Mouse (Mus musculus) cerebellum, adult (tissue): Measurements from ENCODE around the gene Ablim2.

Experiments
- ATAC-seq: cut with Nextera tagmentation; 2 replicates; pipeline ENCODE4 v1.9.2; 2017; ENCODE audit warnings: mild to moderate bottlenecking, moderate library complexity, mixed read lengths; ENCODE audit not compliant: insufficient number of reproducible peaks, low FRiP score, low TSS enrichment

Ablim2 gene

DNA sequence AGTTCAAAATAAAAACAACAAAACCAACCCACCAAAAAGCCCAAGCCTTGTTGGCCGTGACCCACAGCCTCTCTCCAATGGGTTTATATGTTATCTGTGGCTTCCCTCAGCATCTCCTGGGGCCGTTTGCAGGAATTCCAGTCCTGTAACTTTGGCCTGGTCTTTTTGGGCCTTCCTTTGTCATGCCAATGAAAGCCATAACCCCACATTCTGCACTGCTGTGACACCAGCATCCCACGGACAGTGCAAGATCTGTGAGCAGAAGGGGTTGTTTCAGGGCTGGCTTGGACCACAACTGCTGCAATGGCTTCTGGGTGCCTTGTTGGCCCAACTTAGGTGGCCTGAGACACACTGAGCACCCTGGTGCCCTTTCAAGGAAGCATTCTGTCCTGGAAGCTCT lies 10.8 kb downstream of the Ablim2 start:
- ATAC-seq, result no peak

DNA sequence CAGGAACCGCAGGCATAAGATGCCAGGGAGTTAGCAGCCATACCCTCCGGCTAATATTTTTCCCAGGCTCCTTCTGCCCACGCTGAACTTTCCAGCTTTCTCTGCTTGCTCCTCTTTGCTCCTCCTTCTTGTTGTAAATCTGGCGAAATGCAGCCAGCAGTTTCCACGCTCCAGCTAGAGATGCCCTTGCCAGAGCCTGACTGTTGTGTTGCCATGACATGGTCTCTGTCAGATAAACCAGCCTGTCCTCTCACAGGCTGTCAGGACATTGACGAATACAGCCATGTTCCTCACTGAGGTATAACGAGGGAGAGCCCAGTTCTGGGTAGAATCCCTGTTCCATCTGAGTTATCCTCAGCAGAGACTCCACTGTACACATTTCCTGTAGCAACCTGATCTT lies 11.3 kb downstream of the Ablim2 start:
- no peak for ATAC-seq

DNA sequence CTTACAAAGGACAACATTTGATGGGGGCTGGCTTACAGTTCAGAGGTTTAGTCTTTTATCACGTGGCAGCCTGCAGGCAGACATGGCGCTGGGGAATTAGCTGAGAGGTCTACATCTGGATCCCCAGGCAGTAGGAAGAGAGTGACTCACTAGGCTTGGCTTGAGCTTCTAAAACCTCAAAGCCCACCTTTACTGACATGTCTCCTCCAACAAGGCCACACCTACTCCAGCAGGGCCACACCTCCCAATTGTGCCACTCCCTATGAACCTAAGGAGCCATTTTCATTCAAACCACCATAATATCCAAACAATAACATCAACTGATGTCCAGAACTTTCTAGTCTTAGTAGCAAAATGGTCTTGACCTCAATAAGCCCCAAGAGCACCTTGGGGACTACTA lies 12.6 kb downstream of the Ablim2 start:
- ATAC-seq, result no peak

DNA sequence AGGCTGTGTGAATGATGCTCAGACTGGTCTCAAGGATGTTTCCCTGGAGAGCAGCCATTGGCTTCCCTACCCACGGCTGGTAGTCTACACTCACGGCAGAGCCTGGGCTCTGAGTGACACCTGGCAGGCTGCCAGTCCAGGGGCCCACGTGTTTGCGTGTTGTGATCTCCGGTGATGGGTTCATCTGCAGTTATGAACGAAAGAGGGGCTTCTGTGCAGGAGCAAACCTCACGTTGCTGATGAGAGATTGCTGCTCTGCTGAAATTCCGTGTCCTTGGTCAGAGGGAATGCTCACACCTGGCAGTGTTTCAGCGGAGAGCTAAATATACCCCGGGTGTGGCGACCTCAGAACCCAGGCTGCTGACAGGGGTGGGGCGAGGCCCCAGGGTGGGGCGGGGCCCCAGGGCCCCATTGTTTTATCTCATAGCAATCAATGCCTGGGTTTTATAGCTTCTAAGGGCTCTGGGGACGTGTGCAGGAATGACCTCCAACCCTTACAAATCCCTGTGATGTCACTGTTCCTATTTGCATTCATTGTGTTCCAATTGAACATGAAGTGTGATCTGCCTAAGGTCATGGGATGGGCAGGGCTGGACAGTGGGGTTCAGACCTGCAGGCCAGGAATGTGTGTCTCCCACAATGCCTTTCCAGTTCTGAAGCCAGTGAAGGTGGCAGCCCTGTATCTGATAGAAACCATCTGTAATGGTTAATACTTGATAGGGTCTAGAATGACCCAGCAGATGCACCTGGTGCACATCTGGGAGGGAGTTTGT lies 13.4 kb downstream of the Ablim2 start:
- no peak for ATAC-seq

DNA sequence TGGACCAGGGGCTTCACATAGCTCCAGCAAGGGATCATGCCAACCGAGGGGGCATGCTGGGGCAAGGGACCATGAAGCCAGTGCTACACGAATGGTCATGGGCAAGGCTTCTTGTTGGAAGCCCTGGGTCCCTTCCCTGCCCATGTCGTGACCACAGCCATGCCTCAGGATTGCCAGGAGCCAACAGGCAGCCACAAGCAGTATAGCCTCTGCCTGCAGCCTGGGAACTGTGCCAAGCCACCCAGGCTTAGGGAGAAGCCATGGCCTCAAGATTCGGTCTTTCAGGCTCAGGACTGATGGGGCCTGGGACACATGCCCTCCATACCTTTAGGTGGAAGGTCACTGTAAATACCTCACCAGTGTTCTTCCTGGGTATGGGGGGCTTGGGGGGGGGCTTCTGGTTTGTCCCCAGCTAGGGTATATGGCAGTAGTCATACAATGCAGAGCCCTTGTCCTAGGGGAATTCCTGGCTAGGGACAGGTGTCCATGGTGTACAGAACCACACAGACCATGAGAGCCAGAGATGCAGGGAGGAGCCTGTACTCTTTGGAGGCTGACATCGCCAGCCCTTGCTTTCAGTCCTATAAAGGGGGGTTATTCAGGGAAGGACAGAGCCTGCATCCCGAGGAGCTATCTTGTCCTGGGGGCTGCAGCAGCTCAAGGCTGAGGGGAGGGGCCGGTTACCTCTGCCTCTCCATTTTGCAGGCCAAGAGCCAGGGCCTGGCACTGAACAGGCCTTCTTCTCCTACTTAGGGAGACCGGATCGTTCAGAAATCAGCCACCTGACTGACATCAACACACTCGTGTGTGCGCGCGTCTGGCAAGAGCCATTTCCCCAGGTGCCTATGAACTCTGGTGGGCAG lies 15.8 kb downstream of the Ablim2 start:
- ATAC-seq, result peak; percentile 33; the same call in 1 of the 2 replicates

DNA sequence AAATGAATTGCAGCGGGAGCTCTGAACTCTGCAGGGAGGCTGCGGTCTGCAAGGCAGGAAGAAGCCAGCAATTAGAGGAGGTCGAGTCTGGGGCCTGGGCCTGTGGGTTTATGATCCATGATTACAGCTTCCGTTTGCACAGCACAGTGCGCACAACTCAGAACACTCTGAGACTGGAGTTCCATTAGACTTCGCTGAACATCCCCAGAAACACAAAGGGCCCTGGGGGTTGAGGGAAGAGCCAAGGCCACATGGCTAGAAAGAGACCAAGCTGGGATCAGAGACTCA lies 16.4 kb downstream of the Ablim2 start:
- ATAC-seq, result no peak

DNA sequence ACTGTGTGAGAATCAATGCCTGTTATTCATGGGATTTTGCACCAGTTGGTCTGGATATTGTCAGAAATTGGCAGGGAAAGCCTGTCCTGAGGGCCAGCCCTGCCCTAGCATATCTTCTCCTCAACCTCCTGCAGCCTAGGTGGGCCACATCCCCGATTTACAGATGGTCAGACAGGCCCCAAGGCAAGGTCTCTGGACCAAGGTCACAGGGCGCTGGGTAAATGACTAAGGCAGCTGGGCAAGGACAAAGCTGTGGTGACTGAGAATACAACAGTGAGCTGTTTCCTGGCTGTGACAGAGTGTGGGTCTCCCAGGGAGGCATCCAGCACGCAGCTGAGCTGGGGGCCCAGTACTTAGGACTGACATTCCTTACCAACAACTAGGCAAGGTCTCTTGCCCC lies 23.4 kb downstream of the Ablim2 start:
- no peak for ATAC-seq

DNA sequence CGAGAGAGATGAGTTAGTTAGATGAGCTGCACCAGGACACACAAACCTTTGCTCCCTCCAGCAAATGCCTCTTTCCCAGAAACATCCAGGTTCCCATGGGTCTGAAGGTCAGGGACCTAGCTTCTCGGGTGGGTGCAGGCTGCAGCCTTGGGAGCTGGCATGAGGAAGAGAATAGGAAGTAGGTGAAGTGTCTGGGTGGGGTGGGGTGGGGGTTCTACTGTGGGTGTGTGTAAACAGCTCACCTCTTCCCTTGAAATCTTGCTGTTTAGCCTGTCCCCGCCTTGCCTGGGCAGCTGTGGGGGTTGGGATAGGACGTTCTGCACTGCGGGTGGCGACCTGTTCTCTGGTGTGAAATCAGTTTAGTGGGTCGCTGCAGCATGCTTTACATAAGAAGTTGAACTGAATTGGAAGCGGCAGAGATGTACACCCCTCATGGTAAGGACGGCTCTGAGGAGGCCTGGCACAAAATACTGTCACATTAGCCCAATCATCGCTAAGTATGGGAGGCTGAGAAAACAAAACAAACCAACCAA lies 25.0 kb downstream of the Ablim2 start:
- ATAC-seq, result no peak

DNA sequence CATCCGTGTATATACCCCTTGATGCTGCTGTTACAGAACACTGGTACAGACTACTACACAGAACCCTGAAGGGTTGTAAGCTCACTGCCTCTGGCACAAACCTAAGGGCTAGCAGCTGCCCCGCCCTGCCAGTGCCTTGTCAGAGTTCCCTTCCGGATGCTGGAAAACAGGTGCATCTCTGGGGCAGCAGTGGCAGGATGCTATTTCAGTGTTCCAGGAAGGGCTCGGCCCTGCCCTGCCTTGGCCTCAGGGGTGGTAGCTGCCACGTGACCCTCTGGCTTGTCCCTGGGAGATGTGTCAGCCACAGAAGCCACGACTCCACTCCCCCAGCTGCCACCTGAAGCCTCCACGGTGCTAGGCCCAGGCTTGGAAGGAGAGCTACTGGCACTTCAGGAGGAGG lies 28.2 kb downstream of the Ablim2 start:
- peak; percentile 45 for ATAC-seq

DNA sequence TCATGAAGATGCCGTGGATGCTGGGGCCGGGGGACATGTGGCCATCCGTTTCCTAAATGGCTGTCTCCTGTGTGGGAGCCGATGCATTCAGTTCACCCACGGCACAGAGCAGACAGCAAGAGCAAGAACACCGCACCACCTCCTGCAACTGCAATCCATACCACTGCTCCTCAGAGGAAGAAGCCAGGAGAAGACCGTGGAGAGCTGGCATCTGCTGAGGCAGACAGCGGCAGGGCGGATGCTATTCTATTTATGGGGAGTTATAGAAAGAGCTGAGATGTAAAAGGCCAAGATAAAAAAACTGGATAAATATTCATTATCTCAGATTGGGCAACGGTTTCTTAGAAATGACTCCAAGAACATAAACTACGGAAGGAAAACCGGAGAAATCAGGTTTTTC lies 30.2 kb downstream of the Ablim2 start:
- ATAC-seq, result no peak

DNA sequence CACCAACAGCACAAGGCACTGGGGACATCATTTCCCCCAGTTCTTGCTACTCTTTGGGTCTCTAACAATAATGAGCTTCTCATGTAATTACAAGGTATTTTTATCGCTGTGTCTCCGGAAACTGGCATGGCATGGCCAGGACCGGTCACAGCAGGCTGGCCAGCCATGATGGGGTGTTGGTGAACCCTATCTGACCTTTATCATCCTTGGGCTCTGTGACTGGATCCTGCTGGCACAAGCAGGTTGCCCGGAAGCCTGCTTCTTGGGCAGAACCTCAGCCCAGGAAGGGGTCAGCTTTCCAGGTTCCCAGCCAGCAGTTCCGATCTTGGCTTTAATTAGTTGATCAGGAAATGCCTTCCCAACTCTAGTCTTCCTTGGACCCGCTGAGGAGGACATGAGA lies 31.0 kb downstream of the Ablim2 start:
- no peak for ATAC-seq

DNA sequence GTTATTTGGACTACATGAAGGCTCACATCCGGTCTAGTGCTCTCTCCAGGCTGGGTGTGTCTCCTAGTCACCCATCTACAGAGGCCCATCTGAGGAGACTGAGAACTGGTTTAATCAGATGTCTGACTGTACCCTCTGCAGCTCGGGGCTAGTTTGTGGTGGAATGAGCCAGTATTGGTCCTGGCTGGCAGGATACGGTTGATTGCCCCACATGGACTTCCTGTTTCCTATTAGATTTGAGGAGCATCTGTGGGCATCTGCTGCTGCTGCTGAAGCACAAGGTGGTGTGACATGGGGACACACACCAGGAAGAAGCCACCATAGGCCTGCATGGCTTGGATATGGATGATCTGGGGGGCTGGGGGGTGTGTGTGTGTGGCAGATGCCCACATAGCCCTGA lies 32.0 kb downstream of the Ablim2 start:
- ATAC-seq, result no peak

DNA sequence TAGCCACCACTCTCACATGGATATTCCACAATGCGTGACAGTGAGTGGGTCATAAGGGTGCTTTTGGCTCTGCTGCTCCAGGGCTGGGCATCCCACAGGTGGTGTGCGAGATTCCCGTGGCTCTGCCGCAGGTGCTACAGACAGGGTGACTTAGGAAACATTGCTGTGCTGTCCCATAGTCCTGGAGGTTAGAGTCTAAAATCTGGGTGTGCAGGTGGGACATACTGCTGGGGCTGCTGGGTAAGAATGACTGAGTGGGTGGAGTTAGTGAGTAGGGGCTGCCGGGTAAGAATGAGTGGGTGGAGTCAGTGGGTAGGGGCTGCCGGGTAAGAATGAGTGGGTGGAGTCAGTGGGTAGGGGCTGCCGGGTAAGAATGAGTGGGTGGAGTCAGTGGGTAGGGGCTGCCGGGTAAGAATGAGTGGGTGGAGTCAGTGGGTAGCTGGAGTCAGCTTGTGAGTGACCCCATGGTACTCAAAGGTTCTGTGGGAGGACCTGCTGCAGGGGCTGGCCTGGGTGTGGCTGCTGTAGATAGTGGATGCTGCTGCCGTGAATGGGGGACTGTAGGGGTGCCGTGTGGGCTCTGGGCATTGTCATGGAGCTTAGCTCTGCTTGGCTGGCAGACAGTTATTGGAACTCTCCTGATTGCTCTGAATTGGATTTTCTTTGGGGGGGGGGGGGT lies 32.8 kb downstream of the Ablim2 start:
- no peak for ATAC-seq

DNA sequence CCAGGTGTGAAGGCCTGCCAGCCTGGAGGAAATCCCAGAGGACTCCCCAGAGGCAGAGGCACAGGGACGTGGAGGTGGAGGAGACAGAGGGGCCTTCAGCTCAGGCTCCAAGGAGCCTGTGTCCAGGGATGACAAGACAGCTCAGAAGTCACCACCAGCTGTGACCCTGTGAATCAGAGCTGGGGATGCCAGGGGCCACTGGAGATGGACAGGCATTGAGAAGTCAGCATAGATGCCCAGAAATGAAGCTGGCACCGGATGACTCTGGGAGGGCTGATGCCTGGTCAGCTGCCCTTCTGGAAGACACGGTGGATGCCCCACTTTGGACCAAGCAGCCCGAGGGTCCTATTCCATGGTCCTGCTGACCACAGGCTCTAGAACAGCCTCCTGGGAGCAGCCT lies 36.3 kb downstream of the Ablim2 start:
- no peak for ATAC-seq

DNA sequence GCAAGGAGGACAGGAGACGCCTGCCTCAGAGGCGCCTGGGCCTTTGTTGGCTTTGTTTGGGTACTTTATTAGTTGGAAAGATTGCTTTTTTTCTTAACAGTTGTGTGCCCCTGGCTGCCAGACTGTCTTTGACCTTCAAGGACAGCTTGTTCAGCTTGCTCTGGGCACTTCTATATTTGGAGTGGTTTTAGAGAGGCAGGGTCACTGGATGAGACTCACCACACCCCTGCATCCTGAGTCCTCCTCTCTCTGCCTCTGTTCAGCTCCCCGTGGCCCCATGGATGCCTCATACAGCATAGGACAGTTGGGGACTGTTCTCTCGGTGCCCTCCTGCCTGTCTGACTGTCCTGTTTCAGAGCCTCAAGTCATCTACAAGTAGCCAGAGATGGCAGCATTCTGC lies 37.3 kb downstream of the Ablim2 start:
- 0 out of 2 replicates have a peak, but pooled peaks have one; percentile 8 for ATAC-seq

DNA sequence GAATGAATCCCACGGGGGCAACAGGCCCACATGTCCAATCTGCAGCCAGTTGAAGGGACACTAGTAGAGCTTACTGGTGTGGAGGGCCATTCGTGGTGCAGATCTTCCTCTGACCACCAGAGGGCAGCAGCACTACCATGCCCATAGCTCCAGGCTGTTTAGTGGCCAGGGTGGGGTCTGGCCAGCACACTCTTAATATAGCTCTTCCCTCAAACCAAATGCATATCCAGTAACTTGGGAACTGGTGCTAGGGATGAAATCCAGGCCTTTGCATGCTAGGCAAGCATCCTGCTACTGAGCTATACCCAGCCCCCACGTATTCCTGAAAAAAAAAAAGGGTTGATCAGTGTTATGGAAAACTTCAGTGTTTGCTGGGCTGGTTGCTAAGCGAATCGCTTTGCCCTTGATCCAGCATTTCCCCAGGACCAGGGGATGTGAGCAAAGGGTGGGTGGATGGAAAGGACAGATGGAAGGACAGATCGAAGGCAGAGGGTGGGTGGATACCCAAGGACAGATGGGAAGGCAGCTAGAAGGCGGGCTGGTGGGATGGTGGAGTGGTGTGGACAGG lies 37.9 kb downstream of the Ablim2 start:
- peak; percentile 46 for ATAC-seq

DNA sequence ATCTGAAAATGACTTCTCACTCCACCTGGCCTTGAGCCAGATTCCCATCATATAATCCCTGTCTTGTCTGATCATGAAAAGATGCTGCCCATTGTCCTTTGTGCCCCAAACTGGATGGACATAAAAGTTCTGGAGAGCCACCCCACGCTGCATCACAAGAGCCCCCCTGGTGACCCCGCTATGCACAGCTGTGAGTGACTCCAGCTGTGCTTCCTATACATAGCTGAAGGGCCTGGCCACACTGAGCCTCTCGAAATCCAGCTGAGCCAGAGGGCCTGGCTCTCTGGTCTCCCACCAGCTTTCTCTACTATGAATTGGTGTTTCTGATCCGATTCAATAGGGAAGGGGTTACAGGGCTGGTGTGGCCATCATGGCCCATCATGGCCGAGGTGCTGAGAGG lies 38.5 kb downstream of the Ablim2 start:
- ATAC-seq, result no peak

DNA sequence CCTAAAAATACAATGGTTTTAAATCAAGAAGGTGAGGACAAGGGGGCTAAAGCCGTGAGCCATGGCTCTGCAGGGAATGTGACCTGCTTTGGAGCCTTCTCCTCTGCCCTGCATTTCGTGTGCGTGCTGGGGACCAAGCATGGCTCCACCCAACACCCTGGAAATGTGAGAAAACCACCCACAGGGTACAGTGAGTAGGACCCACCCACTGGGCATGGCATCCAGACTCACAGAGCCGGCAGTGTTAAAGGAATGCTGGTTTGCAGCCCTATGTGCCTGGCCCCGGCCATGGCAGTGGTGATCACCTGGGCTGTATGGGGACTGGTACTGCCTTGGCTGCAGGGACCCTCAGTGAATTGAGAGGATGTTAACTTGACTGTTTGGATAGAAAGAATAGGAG lies 41.4 kb downstream of the Ablim2 start:
- ATAC-seq, result no peak

DNA sequence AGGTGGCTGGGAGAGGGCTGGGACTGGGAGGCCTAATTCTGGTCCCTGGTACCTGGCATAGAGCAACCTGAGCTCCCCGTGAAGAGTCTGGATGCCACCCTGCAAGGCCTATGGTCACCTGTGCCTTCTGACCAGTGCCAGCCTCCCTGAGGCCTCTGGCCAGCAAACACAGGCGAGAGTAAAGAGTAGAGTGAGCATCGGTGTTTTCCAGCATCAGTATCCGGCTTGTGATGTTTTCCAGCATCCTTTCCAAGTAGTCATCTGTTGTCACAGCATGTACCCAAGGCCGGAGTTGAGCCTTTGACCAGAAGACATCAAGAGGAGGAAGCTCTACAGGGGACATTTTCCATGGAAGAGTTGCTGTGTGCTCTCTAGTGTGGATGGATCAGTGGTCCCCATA lies 45.7 kb downstream of the Ablim2 start:
- ATAC-seq, result no peak; the same call in 1 of the 2 replicates

DNA sequence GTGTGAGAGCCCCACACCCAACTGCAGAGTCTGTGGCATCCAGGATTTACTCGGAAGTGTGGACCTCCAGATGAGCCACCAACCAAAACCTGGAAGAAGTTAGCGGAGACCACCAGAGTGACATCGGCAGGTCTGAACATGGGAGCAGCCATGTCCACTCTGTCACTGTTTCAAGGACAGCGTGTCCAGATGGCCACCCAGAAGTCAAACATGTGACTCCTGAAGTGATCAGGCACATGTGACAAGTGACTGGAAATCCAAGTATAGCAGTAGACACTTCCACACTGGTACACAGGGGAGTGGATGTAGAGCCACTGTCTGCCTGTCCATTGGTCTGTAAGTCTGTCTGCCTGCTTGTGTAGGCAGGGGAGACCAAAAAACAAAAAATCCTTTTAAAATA lies 47.0 kb downstream of the Ablim2 start:
- ATAC-seq, result no peak

DNA sequence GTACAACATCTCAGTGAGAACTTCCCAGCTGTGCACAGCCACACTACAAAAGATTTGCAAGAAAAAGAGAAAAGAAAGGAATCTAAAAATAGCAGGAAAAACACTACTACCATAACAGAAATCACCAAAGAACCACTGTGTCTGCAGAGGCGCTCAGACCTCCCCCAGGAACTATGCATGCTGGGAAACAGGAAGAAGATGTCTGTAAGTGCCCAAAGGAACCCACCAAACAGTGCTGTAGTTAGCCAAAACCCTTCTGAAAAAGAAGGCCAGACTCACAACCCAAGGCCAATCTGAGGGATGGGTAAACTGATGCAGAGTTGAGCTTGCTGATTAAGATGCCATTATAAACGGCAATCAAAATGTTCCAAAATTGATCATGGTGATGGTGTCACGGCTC lies 47.5 kb downstream of the Ablim2 start:
- ATAC-seq, result no peak
